Mouse (Mus musculus) hindbrain, embryonic 13.5 days (tissue): ENCODE data around the gene Mybpc1. TPM values are rescaled to one million over a fixed set of nuclear protein-coding genes. Genes with fewer than 3 reads are reported as not detected.
"Not testable (repeated sequence)": the region's sequence is repeated elsewhere in the genome, so short reads cannot be mapped to it uniquely, and the experiment has no call there.

ENCODE experiments used
- ATAC-seq: fragments of 200-750 bp; cut with Nextera tagmentation; 2 replicates; pipeline ENCODE4 v1.8.0; 2017; ENCODE audit warnings: moderate TSS enrichment; ENCODE audit not compliant: low FRiP score
- H3K27ac ChIP-seq: fragments of 300-500 bp; sonication (generic); 2 replicates; pipeline ENCODE4 v1.5.1; 2015; ENCODE audit warnings: inconsistent platforms, mild to moderate bottlenecking, moderate library complexity
- H3K27me3 ChIP-seq: fragments of 300-500 bp; sonication (generic); 2 replicates; pipeline ENCODE4 v1.6.1; 2015; ENCODE audit warnings: mild to moderate bottlenecking, inconsistent platforms
- H3K36me3 ChIP-seq: fragments of 300-500 bp; sonication (generic); 2 replicates; pipeline ENCODE4 v1.6.1; 2015; ENCODE audit warnings: mild to moderate bottlenecking, inconsistent platforms
- H3K4me1 ChIP-seq: fragments of 300-500 bp; sonication (generic); replicated peaks from 2 replicates; pipeline ENCODE4 v1.6.1; 2015; ENCODE audit warnings: inconsistent platforms
- H3K4me2 ChIP-seq: fragments of 300-500 bp; sonication (generic); 2 replicates; pipeline ENCODE4 v1.6.1; 2015; ENCODE audit warnings: inconsistent platforms, mild to moderate bottlenecking, moderate library complexity
- H3K4me3 ChIP-seq: fragments of 300-500 bp; sonication (generic); 2 replicates; pipeline ENCODE4 v1.5.1; 2015; ENCODE audit warnings: mild to moderate bottlenecking, inconsistent platforms
- H3K9ac ChIP-seq: fragments of 300-500 bp; sonication (generic); 2 replicates; pipeline ENCODE4 v1.6.1; 2015; ENCODE audit warnings: mild to moderate bottlenecking, inconsistent platforms
- H3K9me3 ChIP-seq: fragments of 300-500 bp; sonication (generic); 2 replicates; pipeline ENCODE4 v1.6.1; 2016; ENCODE audit warnings: inconsistent platforms
- WGBS: fragments of 180-500 bp; shearing (Covaris S2); methylation state at CpG from one replicate; pipeline ENCODE4 v1.1.7; 2015; 5-methylcytosine and 5-hydroxymethylcytosine counted together
- polyA plus RNA-seq: library from polyadenylated mRNA; unstranded; fragments of >200 nt; fragmentation: Nextera tagmentation; extraction: Ambion mirVana; gene quantifications from 2 replicates; pipeline ENCODE4 v1.2.1, GENCODE M21; 2015

Gene Mybpc1
- polyA plus RNA-seq, 1 experiment from 2014 or later: 6.2 TPM

DNA sequence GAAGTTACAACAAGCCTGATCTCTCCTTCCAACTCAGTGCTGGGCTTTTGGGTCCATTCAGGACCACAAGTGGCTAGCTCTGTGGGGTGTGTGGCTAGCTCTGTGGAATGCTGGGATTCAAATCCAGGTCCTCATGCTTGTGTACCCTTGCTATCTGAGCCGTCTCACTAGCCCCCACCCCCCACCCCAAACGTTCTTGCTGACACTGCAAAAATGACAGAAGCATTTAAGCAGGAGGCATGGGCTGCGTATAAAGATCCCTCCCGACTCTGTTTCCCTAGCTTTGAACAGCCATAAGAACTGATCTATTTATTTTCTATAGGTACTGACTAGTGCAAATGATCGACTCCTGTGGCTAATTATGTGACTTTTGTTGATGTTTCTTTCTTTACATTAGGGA lies 74.3 kb downstream of the Mybpc1 start:
- WGBS: 69% methylated on average over 5 of the region's 5 CpGs

DNA sequence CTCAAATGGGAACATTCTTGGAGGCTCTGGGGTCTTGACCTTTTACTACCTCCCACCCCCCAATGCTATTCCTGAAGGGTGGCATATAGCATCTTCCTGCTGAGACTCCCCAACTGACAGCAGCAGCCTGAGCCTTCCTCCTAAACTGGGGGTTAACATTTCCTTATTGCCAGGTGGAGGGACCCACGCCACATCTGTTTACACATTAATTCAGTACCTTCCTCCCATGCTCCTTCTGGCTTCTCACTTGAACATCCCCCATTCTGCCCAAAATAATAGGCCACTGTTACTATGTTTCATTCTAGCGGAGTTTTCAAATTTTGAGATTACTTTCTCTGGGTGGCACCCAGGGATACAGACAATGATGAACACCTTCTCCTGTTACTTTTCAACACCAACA lies 80.9 kb downstream of the Mybpc1 start:
- H3K36me3 ChIP-seq: no peaks in the 10 kb centered on the region
- WGBS: 91% methylated on average over 2 of the region's 2 CpGs
- H3K4me1 ChIP-seq: no peaks in the 10 kb centered on the region
- no peak overlapping the region for H3K4me3 ChIP-seq
- no peaks in the 10 kb centered on the region for H3K27me3 ChIP-seq
- no peaks in the 10 kb centered on the region for H3K9me3 ChIP-seq
- ATAC-seq: no peak
- H3K9ac ChIP-seq: no peak overlapping the region
- no peak overlapping the region for H3K27ac ChIP-seq
- no peak overlapping the region for H3K4me2 ChIP-seq

More for the DNA sequence above, 74.3 kb downstream of the Mybpc1 start:
- H3K9ac ChIP-seq: no peak overlapping the region
- ATAC-seq: no peak
- H3K4me2 ChIP-seq: no peak overlapping the region
- H3K27me3 ChIP-seq: no peaks in the 10 kb centered on the region
- H3K27ac ChIP-seq: no peak overlapping the region
- H3K4me1 ChIP-seq: no peaks in the 10 kb centered on the region
- H3K36me3 ChIP-seq: no peaks in the 10 kb centered on the region
- no peak overlapping the region for H3K4me3 ChIP-seq
- no peaks in the 10 kb centered on the region for H3K9me3 ChIP-seq

DNA sequence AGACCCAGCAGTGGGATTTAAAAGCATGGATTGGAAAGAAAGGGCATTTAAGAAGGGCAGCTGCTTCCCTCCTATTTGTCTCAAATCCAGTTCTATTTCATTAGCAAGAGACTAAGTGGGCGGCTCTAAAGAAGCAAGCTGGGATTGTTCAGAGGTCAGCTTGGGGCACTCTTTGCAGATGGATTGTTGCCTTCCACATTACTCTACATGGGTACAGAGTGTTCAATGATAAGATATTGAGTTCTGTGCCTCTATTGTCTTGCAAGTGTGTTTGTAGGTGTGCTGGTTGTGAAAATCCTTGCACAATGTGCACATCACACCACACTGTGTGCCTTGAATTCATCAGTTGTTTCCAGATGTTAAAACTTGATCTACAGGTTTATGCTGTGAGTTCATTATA lies 81.7 kb downstream of the Mybpc1 start:
- no peaks in the 10 kb centered on the region for H3K4me1 ChIP-seq
- H3K27ac ChIP-seq: no peak overlapping the region
- WGBS: 80% methylated on average over 1 of the region's 1 CpGs
- no peak for ATAC-seq
- no peak overlapping the region for H3K9ac ChIP-seq
- no peak overlapping the region for H3K4me3 ChIP-seq
- no peaks in the 10 kb centered on the region for H3K36me3 ChIP-seq
- H3K4me2 ChIP-seq: no peak overlapping the region
- H3K9me3 ChIP-seq: no peaks in the 10 kb centered on the region
- H3K27me3 ChIP-seq: no peaks in the 10 kb centered on the region

DNA sequence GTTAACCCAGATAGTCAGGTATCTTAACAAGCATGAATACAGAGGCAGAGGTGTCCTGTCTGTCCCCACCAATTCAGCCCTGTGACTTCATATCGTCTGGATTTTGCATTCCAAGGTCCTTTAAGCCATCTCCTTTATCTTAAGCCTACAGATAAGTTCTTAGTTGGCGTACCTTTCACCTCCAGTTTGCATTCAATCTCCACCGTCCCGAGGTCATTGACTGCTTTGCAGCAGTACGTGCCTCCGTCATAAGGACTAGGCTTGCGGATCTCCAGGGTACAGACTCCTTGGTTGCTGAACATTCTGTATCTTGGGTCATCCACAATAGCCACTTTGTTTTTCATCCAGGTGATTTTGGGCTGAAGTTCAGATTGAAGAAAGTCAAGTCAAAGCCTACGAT lies 82.2 kb downstream of the Mybpc1 start:
- H3K27ac ChIP-seq: no peak overlapping the region
- WGBS: 93% methylated on average over 8 of the region's 8 CpGs
- ATAC-seq: no peak

DNA sequence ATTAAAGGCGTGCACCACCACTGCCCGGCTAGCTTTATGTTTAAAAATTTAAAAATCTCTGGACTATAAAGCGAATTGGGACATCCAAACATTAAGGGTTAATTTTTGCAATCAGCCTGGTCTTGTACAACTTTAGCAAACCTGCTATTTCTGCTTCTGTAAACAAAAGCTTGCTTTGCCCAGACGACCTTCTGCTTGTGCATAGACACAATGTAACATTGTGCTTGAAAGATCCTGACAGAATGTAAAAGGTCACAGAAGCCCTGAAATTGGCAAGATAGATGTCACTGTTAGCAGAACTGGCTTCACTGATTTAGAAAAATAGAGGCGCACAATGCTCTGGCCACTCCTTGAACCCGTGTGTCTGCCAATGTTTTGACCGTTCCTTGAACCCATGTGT lies 89.9 kb downstream of the Mybpc1 start:
- 83% methylated on average over 7 of the region's 7 CpGs for WGBS
- not testable (repeated sequence) for H3K4me2 ChIP-seq, H3K36me3 ChIP-seq, H3K27ac ChIP-seq, ATAC-seq, H3K9me3 ChIP-seq, H3K4me1 ChIP-seq, H3K27me3 ChIP-seq, H3K9ac ChIP-seq, H3K4me3 ChIP-seq

More for the DNA sequence above, 82.2 kb downstream of the Mybpc1 start:
- Histone ChIP-seq H3K27me3 (no peaks in the 10 kb centered on the region), H3K9me3 (no peaks in the 10 kb centered on the region), H3K4me2 (no peak overlapping the region), H3K9ac (no peak overlapping the region), H3K4me1 (no peaks in the 10 kb centered on the region), H3K36me3 (no peaks in the 10 kb centered on the region), H3K4me3 (no peak overlapping the region)

GRCm38 (mm10) chr10:88514495-88514894 lies 90.5 kb downstream of the Mybpc1 start:
- 41% methylated on average over 2 of the region's 2 CpGs for WGBS
- H3K36me3 ChIP-seq: no peaks in the 10 kb centered on the region

DNA sequence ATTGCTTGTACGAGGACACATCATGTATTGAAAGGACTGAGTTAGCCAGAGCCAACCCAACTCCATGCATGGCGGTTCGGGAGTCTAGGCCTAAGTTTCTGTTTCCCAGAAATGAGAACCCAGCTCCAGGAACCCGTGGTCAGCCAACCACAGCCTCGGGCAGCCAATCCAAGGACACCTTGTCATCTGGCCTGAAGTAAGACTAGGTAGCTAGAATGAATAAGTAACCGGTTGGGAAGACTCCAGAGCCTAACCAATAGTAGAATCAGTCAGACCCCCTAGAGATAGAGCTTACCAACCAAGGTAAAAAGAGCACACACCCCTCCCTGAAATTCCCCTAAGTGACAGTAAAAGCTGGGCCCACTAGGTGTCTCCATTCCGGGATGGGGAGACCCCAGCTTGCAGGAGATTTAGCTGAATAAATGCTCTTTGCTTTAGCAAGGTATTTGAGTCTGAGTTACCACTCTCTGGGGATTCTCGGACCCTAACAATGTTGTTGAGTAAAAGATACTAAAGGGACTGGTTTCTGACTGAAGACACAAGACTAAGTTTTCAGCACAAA lies 91.3 kb downstream of the Mybpc1 start:
- no peaks in the 10 kb centered on the region for H3K27me3 ChIP-seq
- H3K4me1 ChIP-seq: no peaks in the 10 kb centered on the region
- no peak overlapping the region for H3K4me2 ChIP-seq
- H3K4me3 ChIP-seq: no peak overlapping the region
- ATAC-seq: no peak
- H3K9me3 ChIP-seq: no peaks in the 10 kb centered on the region
- no peak overlapping the region for H3K27ac ChIP-seq
- no peak overlapping the region for H3K9ac ChIP-seq
- no peaks in the 10 kb centered on the region for H3K36me3 ChIP-seq
- WGBS: 79% methylated on average over 8 of the region's 8 CpGs

More at GRCm38 (mm10) chr10:88514495-88514894, 90.5 kb downstream of the Mybpc1 start:
- ATAC-seq: no peak
- H3K4me2 ChIP-seq: no peak overlapping the region
- no peaks in the 10 kb centered on the region for H3K9me3 ChIP-seq
- no peak overlapping the region for H3K27ac ChIP-seq
- H3K4me3 ChIP-seq: no peak overlapping the region
- no peak overlapping the region for H3K9ac ChIP-seq
- H3K27me3 ChIP-seq: no peaks in the 10 kb centered on the region
- H3K4me1 ChIP-seq: no peaks in the 10 kb centered on the region

DNA sequence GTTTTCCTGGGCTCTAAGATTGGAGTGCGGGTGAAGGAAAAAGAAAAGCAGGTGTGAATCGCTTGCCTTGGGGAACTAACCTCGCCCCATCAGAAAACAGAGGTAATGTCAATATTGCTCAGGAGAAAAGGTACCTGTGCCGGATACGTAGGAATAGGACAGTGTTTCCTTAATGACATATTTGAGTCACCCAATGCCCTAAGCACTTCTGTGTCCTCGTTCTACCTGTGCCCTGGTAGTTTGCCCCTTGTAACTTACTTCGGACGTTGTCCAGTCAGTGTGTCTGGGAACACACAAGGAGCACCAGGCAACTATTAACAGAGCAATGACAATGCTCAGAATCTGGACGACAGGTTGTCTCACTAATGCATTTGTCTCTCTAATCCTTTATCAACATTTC lies 93.6 kb downstream of the Mybpc1 start:
- no peaks in the 10 kb centered on the region for H3K9me3 ChIP-seq
- H3K4me3 ChIP-seq: no peak overlapping the region
- no peaks in the 10 kb centered on the region for H3K36me3 ChIP-seq
- H3K4me1 ChIP-seq: no peaks in the 10 kb centered on the region
- ATAC-seq: no peak
- no peaks in the 10 kb centered on the region for H3K27me3 ChIP-seq
- 94% methylated on average over 9 of the region's 9 CpGs for WGBS
- no peak overlapping the region for H3K27ac ChIP-seq
- H3K4me2 ChIP-seq: no peak overlapping the region
- no peak overlapping the region for H3K9ac ChIP-seq

- Histone ChIP-seq H3K36me3 (no peaks in the 10 kb centered on the region), H3K9ac (no peak overlapping the region), H3K4me1 (no peaks in the 10 kb centered on the region), H3K27me3 (no peaks in the 10 kb centered on the region), H3K9me3 (no peaks in the 10 kb centered on the region), H3K4me2 (no peak overlapping the region), H3K4me3 (no peak overlapping the region), H3K27ac (no peak overlapping the region)
- WGBS: 80% methylated on average over 12 of the region's 12 CpGs
- no peak for ATAC-seq
Observed at GRCm38 (mm10) chr10:88510503-88511271, 94.3 kb downstream of the Mybpc1 start.

DNA sequence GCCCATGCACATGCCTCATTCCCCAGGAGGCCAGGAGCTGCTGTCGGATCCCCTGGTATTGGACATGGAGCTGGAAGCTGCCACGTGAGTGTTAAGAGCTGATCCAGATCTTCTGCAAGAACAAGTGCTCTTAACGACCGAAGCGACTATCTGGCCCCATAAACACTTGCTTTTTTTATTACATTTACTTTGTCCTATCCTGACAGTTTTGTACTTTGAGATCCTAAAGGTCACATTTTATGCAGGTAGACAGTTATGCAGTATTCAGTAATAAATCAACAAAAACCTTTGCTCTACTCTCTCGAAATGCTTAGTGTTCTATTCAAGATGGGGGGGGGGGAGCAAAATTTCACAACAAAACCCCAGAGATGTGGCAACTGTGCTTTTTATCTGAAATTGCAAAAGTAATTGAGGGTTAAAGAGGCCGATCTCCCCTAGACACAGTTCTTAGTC lies 97.2 kb downstream of the Mybpc1 start:
- H3K4me2 ChIP-seq: no peak overlapping the region
- H3K9me3 ChIP-seq: no peaks in the 10 kb centered on the region
- no peaks in the 10 kb centered on the region for H3K27me3 ChIP-seq
- H3K27ac ChIP-seq: no peak overlapping the region
- no peak overlapping the region for H3K4me3 ChIP-seq
- peaks cover 5% of the 10 kb centered on the region for H3K4me1 ChIP-seq
- WGBS: 88% methylated on average over 7 of the region's 7 CpGs
- no peak overlapping the region for H3K9ac ChIP-seq
- no peaks in the 10 kb centered on the region for H3K36me3 ChIP-seq
- no peak for ATAC-seq

GRCm38 (mm10) chr10:88505256-88505655 lies 99.7 kb downstream of the Mybpc1 start:
- Histone ChIP-seq H3K4me3 (no peak overlapping the region), H3K27ac (no peak overlapping the region), H3K4me1 (peaks cover 21% of the 10 kb centered on the region), H3K36me3 (no peaks in the 10 kb centered on the region), H3K9ac (no peak overlapping the region), H3K9me3 (no peaks in the 10 kb centered on the region), H3K27me3 (no peaks in the 10 kb centered on the region), H3K4me2 (no peak overlapping the region)
- no peak for ATAC-seq
- WGBS: 72% methylated on average over 5 of the region's 5 CpGs

DNA sequence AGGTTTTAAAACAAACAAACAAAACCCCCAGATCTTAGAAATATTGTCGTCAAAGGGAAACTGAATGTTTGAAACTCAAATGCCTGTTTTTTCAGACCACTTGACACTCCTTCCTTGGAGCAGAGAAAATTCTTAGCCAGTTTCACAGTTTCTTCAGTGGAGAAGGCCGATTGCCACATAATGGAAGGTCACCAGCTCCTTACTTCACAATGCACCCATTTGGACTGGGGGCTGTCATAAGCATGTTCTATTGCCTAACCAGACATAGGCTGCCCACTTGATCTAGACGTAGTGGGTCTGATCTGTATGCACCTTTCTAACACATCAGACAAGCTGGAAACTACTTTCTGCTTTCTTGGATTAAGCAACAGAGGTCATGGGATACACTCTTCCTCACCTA lies 100.5 kb downstream of the Mybpc1 start:
- 0 out of 2 replicates have a peak overlapping the region, but pooled peaks have one; percentile 18 for H3K27ac ChIP-seq
- WGBS: 42% methylated on average over 3 of the region's 3 CpGs
- 0 out of 2 replicates have a peak overlapping the region, but pooled peaks have one; percentile 80 for H3K4me2 ChIP-seq
- peaks cover 21% of the 10 kb centered on the region for H3K4me1 ChIP-seq
- H3K27me3 ChIP-seq: no peaks in the 10 kb centered on the region
- H3K36me3 ChIP-seq: no peaks in the 10 kb centered on the region
- no peaks in the 10 kb centered on the region for H3K9me3 ChIP-seq
- no peak overlapping the region for H3K9ac ChIP-seq
- H3K4me3 ChIP-seq: peak overlapping the region; percentile 70
- no peak for ATAC-seq
